Mouse (Mus musculus) urinary bladder, adult 18-20 months (tissue): Measurements from ENCODE around the gene Sltm.
"Not testable (repeated sequence)": the region's sequence is repeated elsewhere in the genome, so short reads cannot be mapped to it uniquely, and the experiment has no call there.

Experiments used
- DNase-seq, 2 experiments: peaks; one replicate each; pipeline ENCODE4 v3.0.0; 2022; ENCODE audit warnings: low spot score in 2 of 2, mixed read lengths in 2 of 2

Sltm gene

DNA sequence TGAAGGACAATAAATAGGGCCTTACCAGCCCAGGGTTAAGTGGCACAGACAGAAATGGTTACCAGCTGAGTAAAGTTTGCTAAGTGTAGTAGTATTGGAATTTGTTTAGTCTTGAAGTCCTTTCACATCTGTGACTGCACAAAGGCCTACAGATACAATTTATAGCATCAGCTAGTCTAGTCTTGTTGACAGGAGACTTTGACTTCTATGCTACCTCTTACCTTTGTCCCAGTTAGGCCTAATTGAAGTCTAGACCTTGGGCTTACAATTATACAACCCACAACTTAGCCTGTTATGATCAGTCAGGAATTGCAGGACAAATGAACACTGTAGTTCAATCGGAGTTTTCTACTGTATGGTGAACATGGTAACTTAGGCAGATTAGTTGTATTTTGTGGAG is 9.0 kb downstream of the Sltm start:
- no peak for DNase-seq

DNA sequence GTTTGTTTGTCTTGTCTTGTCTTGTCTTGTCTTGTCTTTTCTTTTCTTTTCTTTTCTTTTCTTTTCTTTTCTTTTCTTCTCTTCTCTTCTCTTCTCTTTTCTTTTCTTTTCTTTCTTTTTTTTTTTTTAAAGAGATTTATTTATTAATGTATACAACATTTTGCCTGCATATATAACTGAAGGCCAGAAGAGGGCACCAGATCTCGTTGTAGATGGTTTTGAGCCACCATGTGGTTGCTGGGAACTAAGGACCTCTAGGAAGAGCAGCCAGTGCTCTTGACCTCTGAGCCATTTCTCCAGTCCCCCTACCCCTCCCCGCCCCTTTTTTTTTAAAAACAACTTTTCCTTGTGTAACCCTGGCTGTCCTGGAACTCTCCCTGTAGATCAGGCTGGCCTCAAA is 9.7 kb downstream of the Sltm start:
- not testable (repeated sequence) for DNase-seq

DNA sequence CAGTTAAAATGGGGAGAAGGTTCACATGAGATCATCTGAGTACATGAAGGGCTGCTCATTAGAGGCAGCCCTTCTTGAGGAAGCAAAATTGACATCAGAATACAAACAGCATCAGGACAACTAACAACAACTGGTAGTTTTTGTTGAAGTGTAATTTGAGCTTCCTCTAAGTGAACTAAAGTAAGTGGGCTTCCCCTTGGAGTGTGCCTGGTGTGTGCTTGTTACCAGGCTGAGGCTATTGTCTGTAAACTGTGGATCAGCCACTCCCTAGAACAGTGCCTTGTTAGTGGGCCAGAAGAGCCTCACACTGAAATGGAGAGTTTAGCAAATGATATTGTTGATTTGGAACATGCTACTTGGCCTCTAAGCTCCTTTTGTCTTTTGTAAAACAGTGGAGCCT is 12.9 kb downstream of the Sltm start:
- no peak for DNase-seq

- no peak for DNase-seq
Measured at GRCm38 (mm10) chr9:70556796-70557195, 14.2 kb downstream of the Sltm start.

DNA sequence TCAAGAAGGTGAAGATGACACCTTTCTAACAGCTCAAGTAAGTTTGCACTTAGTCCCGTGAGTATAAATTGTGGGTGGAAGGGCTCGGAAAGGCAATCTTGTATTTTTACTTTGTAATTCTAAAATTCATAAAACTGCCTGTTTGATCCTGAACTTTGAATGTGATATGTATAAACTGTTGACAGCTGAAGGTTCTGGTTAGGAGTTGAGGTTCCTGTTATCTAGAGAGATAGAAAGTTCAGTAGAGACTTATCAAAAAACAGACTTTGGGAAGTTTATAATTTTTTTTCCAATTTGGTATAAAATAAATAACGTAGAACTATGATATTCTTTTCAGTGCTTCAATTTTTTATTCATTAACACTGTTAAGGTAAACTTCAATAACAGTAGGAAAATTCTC is 20.3 kb downstream of the Sltm start:
- no peak for DNase-seq

DNA sequence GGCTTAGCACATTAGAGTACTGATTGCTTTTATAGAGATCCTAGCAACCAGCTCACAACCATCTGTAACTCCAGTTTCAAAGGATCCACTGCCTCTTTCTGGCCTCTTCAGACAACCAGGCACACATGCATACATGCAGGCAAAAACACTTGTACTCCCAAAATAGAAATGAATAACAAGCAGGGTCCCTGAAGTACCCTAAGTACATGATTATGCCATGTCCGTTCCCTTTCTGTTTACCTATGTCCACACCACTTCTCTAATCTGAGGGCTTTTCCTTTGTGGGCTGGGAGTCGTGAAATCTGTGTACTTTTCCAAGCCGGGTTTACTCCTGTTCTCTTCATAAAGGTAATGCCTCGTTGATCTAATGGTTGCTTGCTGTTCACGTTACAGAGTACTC is 25.1 kb downstream of the Sltm start:
- DNase-seq = no peak

DNA sequence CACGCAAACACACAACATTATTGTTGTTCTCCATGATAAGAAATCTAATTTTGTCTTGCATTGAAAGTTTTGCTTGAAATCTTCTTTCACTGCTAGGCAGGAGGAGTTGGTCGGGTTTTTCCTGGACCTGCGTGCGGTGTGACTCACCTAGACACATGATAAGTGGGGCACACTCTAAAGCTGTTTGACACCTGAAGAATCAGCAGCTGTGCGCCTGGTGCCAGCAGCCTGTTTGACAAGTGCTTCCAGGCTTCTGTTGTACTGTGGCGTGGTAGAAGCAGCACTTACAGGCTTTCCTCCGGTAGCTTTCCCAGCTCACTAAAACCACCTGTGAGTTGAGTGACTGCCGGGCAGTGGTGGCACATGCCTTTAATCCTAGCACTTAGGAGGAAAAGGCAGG is 27.8 kb downstream of the Sltm start:
- peak in 1 of 2 experiments; percentile 15 for DNase-seq

- no peak for DNase-seq
Measured at GRCm38 (mm10) chr9:70578123-70578522, 35.6 kb downstream of the Sltm start.

DNA sequence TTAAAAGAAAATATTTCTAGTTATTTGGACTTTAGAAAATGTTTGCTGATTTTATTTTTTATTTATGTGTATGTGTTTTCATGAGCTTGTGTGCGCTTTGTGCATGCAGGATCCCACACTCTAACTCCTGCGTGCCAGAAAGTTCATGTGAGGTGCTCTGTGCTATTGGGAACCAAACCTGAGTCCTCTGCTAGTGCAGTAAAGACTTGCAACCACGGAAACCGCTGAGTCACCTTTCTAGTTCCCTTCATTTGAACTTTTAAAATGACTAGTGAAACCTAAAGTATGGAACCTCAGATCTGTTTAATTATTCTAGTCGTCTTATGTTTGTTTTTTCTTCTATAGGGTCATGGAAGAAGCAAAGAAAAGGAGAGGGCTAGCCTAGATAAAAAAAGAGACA is 38.4 kb downstream of the Sltm start:
- no peak for DNase-seq

GRCm38 (mm10) chr9:70584641-70585040 is 42.1 kb downstream of the Sltm start:
- DNase-seq = no peak

GRCm38 (mm10) chr9:70585172-70585571 is 42.6 kb downstream of the Sltm start:
- DNase-seq = no peak

- no peak for DNase-seq
Measured at GRCm38 (mm10) chr9:70587171-70587570, 44.6 kb downstream of the Sltm start.

- DNase-seq = no peak
Measured at GRCm38 (mm10) chr9:70590775-70591174, 48.2 kb downstream of the Sltm start.

GRCm38 (mm10) chr9:70591486-70591885 is 48.9 kb downstream of the Sltm start:
- no peak for DNase-seq

DNA sequence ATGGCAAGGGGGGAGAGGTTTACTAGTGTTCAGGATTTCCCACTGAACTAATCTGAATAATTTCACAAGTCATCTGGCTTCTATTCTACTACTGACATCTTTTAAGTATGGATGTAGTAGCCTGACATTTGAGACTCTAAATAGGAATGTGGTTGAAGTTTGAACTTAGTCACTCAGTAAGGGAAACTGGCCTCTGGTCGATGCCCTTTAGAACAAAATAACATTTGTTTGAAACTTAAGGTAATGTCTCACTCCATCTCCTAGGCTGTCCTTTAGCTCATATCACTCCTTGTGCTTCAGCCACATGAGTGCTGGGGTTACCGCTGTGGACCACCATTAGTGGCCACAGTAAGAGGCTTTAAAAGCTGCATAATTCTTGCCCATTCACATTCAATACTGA is 55.7 kb downstream of the Sltm start:
- no peak for DNase-seq

DNA sequence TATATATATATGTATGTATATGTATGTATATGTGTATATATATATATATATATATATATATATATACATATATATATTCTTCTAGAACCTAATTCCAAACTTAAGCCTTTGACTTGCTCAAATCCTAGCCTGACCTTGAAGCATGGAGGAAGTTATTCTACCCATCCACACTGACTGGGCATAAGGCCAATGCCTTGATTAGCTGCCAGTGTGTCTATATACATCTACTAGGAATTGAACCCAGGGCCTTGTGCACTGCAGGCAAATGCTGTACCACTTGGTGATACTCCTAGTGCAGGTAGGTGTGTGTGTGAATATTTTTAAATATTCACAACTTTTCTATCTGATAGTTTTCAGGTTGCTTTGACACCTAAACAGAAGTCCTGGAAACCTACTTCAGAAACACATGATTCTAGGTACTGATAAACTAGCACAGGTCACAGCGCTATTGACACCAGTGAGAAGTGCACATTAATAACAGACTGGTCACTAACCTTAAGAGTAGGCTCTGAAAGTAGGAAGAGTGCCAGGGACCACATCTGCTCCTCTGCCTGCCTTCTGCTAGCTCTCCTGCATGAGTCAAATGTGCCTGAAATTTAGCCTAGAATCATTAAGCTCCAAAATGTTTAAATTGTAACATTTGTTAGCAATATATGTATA is 59.8 kb downstream of the Sltm start:
- DNase-seq = no peak

GRCm38 (mm10) chr9:70611026-70611673 is 68.6 kb downstream of the Sltm start:
- no peak for DNase-seq

GRCm38 (mm10) chr9:70629711-70630110 is 87.2 kb downstream of the Sltm start:
- DNase-seq = peak; percentile 12 to 24

- no peak for DNase-seq
Measured at GRCm38 (mm10) chr9:70631665-70632064, 89.1 kb downstream of the Sltm start.

GRCm38 (mm10) chr9:70636748-70637147 is 94.2 kb downstream of the Sltm start:
- DNase-seq = no peak
